Mouse (Mus musculus) heart, embryonic 10.5 days (tissue): Measurements from ENCODE around the gene Stat6. TPM values are rescaled to one million over a fixed set of nuclear protein-coding genes. Genes with fewer than 3 reads are reported as not detected.

Source experiments
- DNase-seq: peaks from one replicate; pipeline ENCODE4 v3.0.0-alpha.2; 2017; ENCODE audit warnings: low spot score
- H3K27ac ChIP-seq: fragments of 300-500 bp; sonication (generic); 2 replicates; pipeline ENCODE4 v1.5.1; 2016; ENCODE audit warnings: mild to moderate bottlenecking
- H3K27me3 ChIP-seq: fragments of 300-500 bp; sonication (generic); 2 replicates; pipeline ENCODE4 v1.6.1; 2016; ENCODE audit warnings: mild to moderate bottlenecking; ENCODE audit not compliant: poor library complexity, insufficient read depth, severe bottlenecking
- H3K36me3 ChIP-seq: fragments of 300-500 bp; sonication (generic); 2 replicates; pipeline ENCODE4 v1.6.1; 2016; ENCODE audit warnings: mild to moderate bottlenecking, moderate library complexity
- H3K4me1 ChIP-seq: fragments of 300-500 bp; sonication (generic); 2 replicates; pipeline ENCODE4 v1.6.1; 2016; ENCODE audit warnings: mild to moderate bottlenecking
- H3K4me3 ChIP-seq: fragments of 300-500 bp; sonication (generic); 2 replicates; pipeline ENCODE4 v1.5.1; 2016; ENCODE audit warnings: mild to moderate bottlenecking, moderate library complexity
- H3K9me3 ChIP-seq: fragments of 300-500 bp; sonication (generic); 2 replicates; pipeline ENCODE4 v1.6.1; 2016; ENCODE audit warnings: mild to moderate bottlenecking, moderate library complexity
- WGBS: fragments of 180-500 bp; shearing (Covaris S2); methylation state at CpG from one replicate; pipeline ENCODE4 v1.1.7; 2016; 5-methylcytosine and 5-hydroxymethylcytosine counted together
- polyA plus RNA-seq: library from polyadenylated mRNA; unstranded; fragments of >200 nt; fragmentation: Nextera tagmentation; extraction: Ambion mirVana; gene quantifications from 2 replicates; pipeline ENCODE4 v1.2.1, GENCODE M21; 2016

Gene Stat6
- polyA plus RNA-seq, 1 experiment from 2014 or later: 22.5 TPM

- H3K4me3 ChIP-seq: no peak overlapping the region
- 38% methylated on average over 6 of the region's 6 CpGs for WGBS
These were observed 24.6 kb upstream of the Stat6 start for GRCm38 (mm10) chr10:127618173-127618572.

GRCm38 (mm10) chr10:127619119-127619721 lies 23.6 kb upstream of the Stat6 start:
- Histone ChIP-seq H3K4me1 (peaks cover 79% of the 10 kb centered on the region), H3K27ac (peak overlapping the region; percentile 92; the same call in 1 of the 2 replicates)

More at GRCm38 (mm10) chr10:127618173-127618572, 24.6 kb upstream of the Stat6 start:
- Histone ChIP-seq H3K27ac (no peak overlapping the region), H3K36me3 (0 out of 2 replicates have a peak, but pooled peaks cover 5% of the 10 kb centered on the region), H3K4me1 (peaks cover 88% of the 10 kb centered on the region), H3K9me3 (no peaks in the 10 kb centered on the region), H3K27me3 (0 out of 2 replicates have a peak, but pooled peaks cover 4% of the 10 kb centered on the region)
- no peak for DNase-seq

GRCm38 (mm10) chr10:127619941-127620405 lies 22.8 kb upstream of the Stat6 start:
- 2% methylated on average over 12 of the region's 12 CpGs for WGBS
- no peaks in the 10 kb centered on the region for H3K9me3 ChIP-seq
- H3K4me1 ChIP-seq: peaks cover 71% of the 10 kb centered on the region
- H3K27me3 ChIP-seq: 0 out of 2 replicates have a peak, but pooled peaks cover 4% of the 10 kb centered on the region
- no peak for DNase-seq
- no peaks in the 10 kb centered on the region for H3K36me3 ChIP-seq
- H3K4me3 ChIP-seq: peak overlapping the region; percentile 83
- peak overlapping the region; percentile 92 for H3K27ac ChIP-seq

More at GRCm38 (mm10) chr10:127619119-127619721, 23.6 kb upstream of the Stat6 start:
- Histone ChIP-seq H3K4me3 (peak overlapping the region; percentile 83), H3K27me3 (0 out of 2 replicates have a peak, but pooled peaks cover 4% of the 10 kb centered on the region), H3K9me3 (no peaks in the 10 kb centered on the region), H3K36me3 (no peaks in the 10 kb centered on the region)
- DNase-seq: no peak
- WGBS: 31% methylated on average over 8 of the region's 8 CpGs

GRCm38 (mm10) chr10:127620406-127621190 lies 22.2 kb upstream of the Stat6 start, which contains the start of gene Lrp1:
TSS of gene Lrp1 (minus strand) at chr10:127621148.
- no peaks in the 10 kb centered on the region for H3K36me3 ChIP-seq
- peak within 1 kb of the TSS; percentile 92 for H3K27ac ChIP-seq
- peaks cover 65% of the 10 kb centered on the region for H3K4me1 ChIP-seq
- no peak for DNase-seq
- peak within 1 kb of the TSS; percentile 83 for H3K4me3 ChIP-seq
- H3K27me3 ChIP-seq: 0 out of 2 replicates have a peak, but pooled peaks cover 4% of the 10 kb centered on the region
- under 1% methylated on average over 29 of the region's 32 CpGs for WGBS
- no peaks in the 10 kb centered on the region for H3K9me3 ChIP-seq

- Histone ChIP-seq H3K4me3 (peak overlapping the region; percentile 83), H3K4me1 (peaks cover 57% of the 10 kb centered on the region), H3K27me3 (0 out of 2 replicates have a peak, but pooled peaks cover 4% of the 10 kb centered on the region), H3K27ac (peak overlapping the region; percentile 92), H3K9me3 (no peaks in the 10 kb centered on the region), H3K36me3 (no peaks in the 10 kb centered on the region)
- 0% methylated on average over 36 of the region's 39 CpGs for WGBS
- DNase-seq: peak; percentile 93
These were observed 21.4 kb upstream of the Stat6 start for GRCm38 (mm10) chr10:127621191-127622056.

- Histone ChIP-seq H3K27me3 (0 out of 2 replicates have a peak, but pooled peaks cover 4% of the 10 kb centered on the region), H3K9me3 (no peaks in the 10 kb centered on the region), H3K36me3 (no peaks in the 10 kb centered on the region), H3K27ac (peak overlapping the region; percentile 92), H3K4me1 (peaks cover 51% of the 10 kb centered on the region), H3K4me3 (peak overlapping the region; percentile 83)
- peak; percentile 89 for DNase-seq
- WGBS: under 1% methylated on average over 13 of the region's 13 CpGs
These were observed 20.8 kb upstream of the Stat6 start for GRCm38 (mm10) chr10:127622057-127622392.

GRCm38 (mm10) chr10:127622661-127623060 lies 20.1 kb upstream of the Stat6 start:
- no peaks in the 10 kb centered on the region for H3K9me3 ChIP-seq
- peaks cover 44% of the 10 kb centered on the region for H3K4me1 ChIP-seq
- WGBS: 52% methylated on average over 4 of the region's 4 CpGs
- no peaks in the 10 kb centered on the region for H3K36me3 ChIP-seq
- no peak overlapping the region for H3K4me3 ChIP-seq
- no peak overlapping the region for H3K27ac ChIP-seq
- 0 out of 2 replicates have a peak, but pooled peaks cover 4% of the 10 kb centered on the region for H3K27me3 ChIP-seq
- DNase-seq: no peak

GRCm38 (mm10) chr10:127623439-127624216 lies 19.2 kb upstream of the Stat6 start:
- WGBS: 90% methylated on average over 6 of the region's 6 CpGs
- DNase-seq: no peak
- H3K4me1 ChIP-seq: peaks cover 40% of the 10 kb centered on the region
- H3K27ac ChIP-seq: no peak overlapping the region
- 0 out of 2 replicates have a peak, but pooled peaks cover 4% of the 10 kb centered on the region for H3K27me3 ChIP-seq
- no peaks in the 10 kb centered on the region for H3K9me3 ChIP-seq
- H3K4me3 ChIP-seq: no peak overlapping the region
- H3K36me3 ChIP-seq: no peaks in the 10 kb centered on the region

- 82% methylated on average over 3 of the region's 3 CpGs for WGBS
- DNase-seq: no peak
- no peaks in the 10 kb centered on the region for H3K9me3 ChIP-seq
- H3K4me1 ChIP-seq: peaks cover 14% of the 10 kb centered on the region
- H3K36me3 ChIP-seq: no peaks in the 10 kb centered on the region
- no peak overlapping the region for H3K27ac ChIP-seq
- no peaks in the 10 kb centered on the region for H3K27me3 ChIP-seq
- no peak overlapping the region for H3K4me3 ChIP-seq
These were observed 16.4 kb upstream of the Stat6 start for GRCm38 (mm10) chr10:127626433-127626832.

GRCm38 (mm10) chr10:127631261-127632214 lies 11.2 kb upstream of the Stat6 start:
- DNase-seq: no peak

GRCm38 (mm10) chr10:127632668-127633271 lies 10.0 kb upstream of the Stat6 start:
- Histone ChIP-seq H3K9me3 (no peaks in the 10 kb centered on the region), H3K27me3 (no peaks in the 10 kb centered on the region), H3K4me1 (peaks cover 15% of the 10 kb centered on the region), H3K27ac (no peak overlapping the region), H3K4me3 (no peak overlapping the region), H3K36me3 (no peaks in the 10 kb centered on the region)
- DNase-seq: no peak
- 59% methylated on average over 7 of the region's 7 CpGs for whole genome bisulfite sequencing

More at GRCm38 (mm10) chr10:127631261-127632214, 11.2 kb upstream of the Stat6 start:
- 82% methylated on average over 10 of the region's 10 CpGs for WGBS
- H3K36me3 ChIP-seq: no peaks in the 10 kb centered on the region
- H3K27me3 ChIP-seq: no peaks in the 10 kb centered on the region
- no peak overlapping the region for H3K4me3 ChIP-seq
- H3K27ac ChIP-seq: no peak overlapping the region
- H3K9me3 ChIP-seq: no peaks in the 10 kb centered on the region
- H3K4me1 ChIP-seq: peaks cover 12% of the 10 kb centered on the region
